Mouse (Mus musculus): ENCODE measurements around the gene Efhd2.

DNA sequence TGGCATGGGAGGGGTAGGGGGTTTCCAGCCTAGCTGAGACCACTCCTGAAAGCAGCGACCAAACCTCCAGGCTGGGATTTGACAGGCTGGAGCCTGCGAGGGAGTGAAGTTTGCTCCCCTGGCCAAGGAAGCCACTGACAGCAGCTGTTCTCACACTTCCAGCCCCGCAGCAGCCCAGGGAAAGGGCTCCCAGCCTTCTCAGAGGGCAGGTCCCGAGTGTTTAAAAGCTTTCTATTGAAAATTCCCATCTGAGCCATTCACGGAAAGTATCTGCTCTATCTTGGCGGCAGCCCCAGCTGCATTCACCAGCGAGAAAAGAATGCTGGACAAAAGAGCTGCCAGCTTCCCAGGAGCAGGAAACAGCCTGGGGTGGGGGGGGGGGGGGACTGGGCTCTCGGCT, 25.2 kb upstream of the Efhd2 start:
- TF ChIP-seq CTCF (IDR thresholded peaks at IDR 0.05; ENCODE audit: control insufficient read depth, insufficient read depth, low read length) (no peak), POLR2A (IDR thresholded peaks at IDR 0.05; ENCODE audit: borderline replicate concordance, control insufficient read depth, low read depth, low read length) (no peak)
